Mouse (Mus musculus) duodenum, adult 2 months (tissue): Measurements from ENCODE around the gene Gm4981. TPM values are rescaled to one million over a fixed set of nuclear protein-coding genes. Genes with fewer than 3 reads are reported as not detected.

ENCODE experiments used
- polyA plus RNA-seq: library from polyadenylated mRNA; depleted of rRNA; stranded (reverse); fragments of >200 nt; gene quantifications from 2 replicates; pipeline ENCODE4 v1.2.3, GENCODE M21; 2012; ENCODE audit warnings: low replicate concordance; rRNA removed

The Gm4981 gene
- polyA plus RNA-seq = not detected in 2 replicates

GRCm38 (mm10) chr10:58236613-58237012, at the start of gene Gm4981:
Gm4981 (minus strand) TSS chr10:58236701.

GRCm38 (mm10) chr10:58255213-58255892, 18.9 kb upstream of the Gm4981 start, which contains the start of gene Gcc2:
Gcc2 (plus strand) TSS chr10:58255497.

DNA sequence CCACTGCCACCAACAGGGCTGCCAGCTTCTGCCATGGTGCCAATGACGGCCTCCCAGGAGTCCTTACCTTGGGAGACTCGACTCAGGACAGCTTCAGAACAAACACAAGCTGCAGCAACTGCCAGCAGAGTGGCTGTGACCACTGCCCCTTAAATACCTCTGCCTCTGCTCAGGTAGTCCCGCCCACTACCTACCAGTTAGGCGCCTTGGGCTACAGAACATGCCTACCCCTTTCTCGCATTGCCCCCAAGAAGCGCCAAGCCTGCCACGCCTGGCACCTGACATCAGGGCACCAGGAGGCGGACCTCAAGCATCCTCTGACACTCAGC, 3.9 kb downstream of the Gm4981 start, which contains the start of gene Duxf3:
Duxf3 (minus strand) TSS at position 35 of the 329 bp plus-strand sequence.

DNA sequence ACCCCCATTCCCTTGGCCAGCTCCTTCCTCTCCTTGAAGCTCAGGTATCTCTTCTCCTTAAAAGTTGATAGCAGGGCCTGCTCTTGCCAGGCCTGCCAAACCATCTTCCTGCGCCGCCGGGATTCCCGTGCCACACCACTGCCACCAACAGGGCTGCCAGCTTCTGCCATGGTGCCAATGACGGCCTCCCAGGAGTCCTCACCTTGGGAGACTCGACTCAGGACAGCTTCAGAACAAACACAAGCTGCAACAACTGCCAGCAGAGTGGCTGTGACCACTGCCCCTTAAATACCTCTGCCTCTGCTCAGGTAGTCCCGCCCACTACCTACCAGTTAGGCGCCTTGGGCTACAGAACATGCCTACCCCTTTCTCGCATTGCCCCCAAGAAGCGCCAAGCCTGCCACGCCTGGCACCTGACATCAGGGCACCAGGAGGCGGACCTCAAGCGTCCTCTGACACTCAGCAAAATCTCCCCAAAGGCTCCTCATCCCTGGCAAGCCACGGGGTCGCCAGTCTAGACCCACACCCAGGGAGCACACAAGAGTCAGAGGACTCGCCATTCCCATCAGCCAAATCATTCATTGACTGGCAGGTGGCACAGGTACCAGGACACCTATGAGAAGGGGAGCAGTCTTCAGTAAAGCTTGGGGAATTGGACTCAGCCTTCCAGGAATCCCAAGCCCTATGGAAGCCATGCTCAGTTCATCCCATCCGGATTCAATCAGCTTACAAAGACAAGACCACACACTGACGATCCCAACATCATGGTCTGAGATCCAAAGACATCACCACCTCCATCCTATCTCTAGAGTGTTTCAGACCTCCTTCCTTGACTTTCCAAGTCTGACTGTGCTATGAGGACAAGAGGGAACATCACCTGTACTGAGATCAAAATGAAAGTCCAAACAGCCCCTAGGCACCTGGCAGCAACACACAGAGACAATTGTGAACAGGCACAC, 11.4 kb downstream of the Gm4981 start, which contains the start of gene AW822073:
AW822073 (minus strand) TSS at position 104 of the 959 bp plus-strand sequence.

Other genes starting within 250 kb of the Gm4981 start
- not detected in 2 replicates for gene AW822073, start 11.8 kb downstream of the Gm4981 start, polyA plus RNA-seq
- not detected in 2 replicates for gene Duxf3, start 4.0 kb downstream of the Gm4981 start, polyA plus RNA-seq
- gene Gcc2, start 18.8 kb upstream of the Gm4981 start, polyA plus RNA-seq = 2.1 and 4.0 TPM in 2 replicates
- 1.3 and 1.4 TPM in 2 replicates for gene Lims1, start 86.8 kb upstream of the Gm4981 start, polyA plus RNA-seq
- 0.25 and 0.61 TPM in 2 replicates for gene Ranbp2, start 210.2 kb upstream of the Gm4981 start, polyA plus RNA-seq